In genomic region chr9:41187498-41187897, GRCm38 (mm10) we compare ENCODE assay signal across 29 mouse cellular contexts.
"Had no signal": no experiment of that assay in that cellular context is flagged by ENCODE, and none has a peak within 500 bp of the region (broad histone marks: within the 10 kb centered on the region; RNA-seq: fewer than 3 reads in every experiment).

No protein-coding gene starts in this region.

- H3K4me1 ChIP-seq: heart, embryonic 15.5 days had no signal

- H3K9ac ChIP-seq: heart, embryonic 13.5 days; heart, embryonic 15.5 days; hindbrain, embryonic 12.5 days; hindbrain, embryonic 14.5 days; intestine, embryonic 15.5 days; kidney, embryonic 15.5 days; limb, embryonic 12.5 days; liver, embryonic 13.5 days; liver, embryonic 15.5 days; liver, postnatal 0 days had no signal

- DNase-seq: gastrocnemius, postnatal 14 days; gastrocnemius, postnatal 36 days; heart, adult 11 months; heart, adult 2 months; heart, postnatal 14 days; heart, postnatal 36 days; kidney, adult 18-20 months; kidney, adult 9 months; kidney, postnatal 25 days; kidney, postnatal 4 days; liver; liver, embryonic 13.5 days; liver, postnatal 0 days had no signal

- H3K9me3 ChIP-seq: heart, embryonic 13.5 days; heart, embryonic 15.5 days; hindbrain, embryonic 12.5 days; intestine, embryonic 15.5 days; kidney, embryonic 15.5 days; limb, embryonic 10.5 days; limb, embryonic 12.5 days; liver, embryonic 13.5 days; liver, embryonic 15.5 days had no signal

- H3K4me3 ChIP-seq: heart, adult 2 months; heart, embryonic 13.5 days; heart, embryonic 15.5 days; hindbrain, embryonic 12.5 days; intestine, embryonic 15.5 days; kidney, embryonic 15.5 days; layer of hippocampus, adult 2 months; left cerebral cortex, adult 2 months; limb, embryonic 10.5 days; limb, embryonic 12.5 days; liver, embryonic 13.5 days; liver, embryonic 15.5 days had no signal

- ATAC-seq: hindbrain, embryonic 16.5 days; inflammation-experienced regulatory T-cells, adult 6 months; intestine, embryonic 15.5 days; intestine, postnatal 0 days; liver, postnatal 0 days had no signal

- H3K27me3 ChIP-seq: heart, embryonic 15.5 days; hindbrain, embryonic 12.5 days; intestine, embryonic 15.5 days; kidney, embryonic 15.5 days; limb, embryonic 12.5 days; liver, embryonic 13.5 days; liver, embryonic 15.5 days had no signal

- H3K36me3 ChIP-seq: heart, embryonic 13.5 days; heart, embryonic 15.5 days; hindbrain, embryonic 12.5 days; intestine, embryonic 15.5 days; kidney, embryonic 15.5 days; limb, embryonic 10.5 days; limb, embryonic 12.5 days; liver, embryonic 13.5 days; liver, embryonic 15.5 days had no signal

- H3K4me2 ChIP-seq: heart, embryonic 11.5 days; heart, embryonic 13.5 days; heart, embryonic 15.5 days; hindbrain, embryonic 12.5 days; hindbrain, embryonic 14.5 days; intestine, embryonic 15.5 days; kidney, embryonic 15.5 days; limb, embryonic 12.5 days; liver, embryonic 13.5 days; liver, embryonic 15.5 days had no signal

- H3K27ac ChIP-seq: heart, adult 2 months; heart, embryonic 13.5 days; heart, embryonic 15.5 days; hindbrain, embryonic 12.5 days; hindbrain, embryonic 14.5 days; intestine, embryonic 15.5 days; kidney, embryonic 15.5 days; kidney, postnatal 0 days; layer of hippocampus, adult 2 months; left cerebral cortex, adult 2 months; limb, embryonic 10.5 days; limb, embryonic 12.5 days; liver, embryonic 13.5 days; liver, embryonic 15.5 days had no signal
